Mouse (Mus musculus) testis, adult 2 months (tissue): ENCODE results near the gene Lipc. TPM values are rescaled to one million over a fixed set of nuclear protein-coding genes. Genes with fewer than 3 reads are reported as not detected.

ENCODE experiments used
- H3K27ac ChIP-seq: fragments of 200-500 bp; 2 replicates; pipeline ENCODE4 v1.5.1; 2012; ENCODE audit warnings: low read depth, low read length; ENCODE audit not compliant: control insufficient read depth, insufficient read depth
- H3K27me3 ChIP-seq: fragments of 200-500 bp; 2 replicates; pipeline ENCODE4 v1.6.1; 2012; ENCODE audit warnings: mild to moderate bottlenecking, low read length, moderate library complexity; ENCODE audit not compliant: control insufficient read depth, insufficient read depth
- H3K36me3 ChIP-seq: fragments of 200-500 bp; 2 replicates; pipeline ENCODE4 v1.6.1; 2012; ENCODE audit warnings: mild to moderate bottlenecking, low read length; ENCODE audit not compliant: control insufficient read depth, insufficient read depth
- H3K4me1 ChIP-seq: fragments of 200-500 bp; 2 replicates; pipeline ENCODE4 v1.6.1; 2012; ENCODE audit warnings: low read length; ENCODE audit not compliant: control insufficient read depth, insufficient read depth
- H3K4me3 ChIP-seq: fragments of 200-500 bp; 2 replicates; pipeline ENCODE4 v1.5.1; 2012; ENCODE audit warnings: low read depth, mild to moderate bottlenecking, low read length, moderate library complexity, mixed read lengths; ENCODE audit not compliant: control insufficient read depth
- CTCF ChIP-seq: fragments of 200-500 bp; IDR thresholded peaks from 2 replicates; pipeline ENCODE4 v1.5.1; 2012; ENCODE audit warnings: low read depth, mild to moderate bottlenecking, inconsistent platforms, low read length, moderate library complexity; ENCODE audit not compliant: control insufficient read depth, insufficient read depth, insufficient replicate concordance
- POLR2A ChIP-seq: fragments of 200-500 bp; IDR thresholded peaks from 2 replicates; pipeline ENCODE4 v1.6.1; 2012; ENCODE audit warnings: low read depth, mild to moderate bottlenecking, inconsistent platforms, low read length, moderate library complexity; ENCODE audit not compliant: control insufficient read depth
- polyA plus RNA-seq: library from polyadenylated mRNA; depleted of rRNA; stranded (reverse); fragments of >200 nt; gene quantifications from 2 replicates; pipeline ENCODE4 v1.2.3, GENCODE M21; 2012

Gene Lipc
- polyA plus RNA-seq, 1 experiment, result not detected

DNA sequence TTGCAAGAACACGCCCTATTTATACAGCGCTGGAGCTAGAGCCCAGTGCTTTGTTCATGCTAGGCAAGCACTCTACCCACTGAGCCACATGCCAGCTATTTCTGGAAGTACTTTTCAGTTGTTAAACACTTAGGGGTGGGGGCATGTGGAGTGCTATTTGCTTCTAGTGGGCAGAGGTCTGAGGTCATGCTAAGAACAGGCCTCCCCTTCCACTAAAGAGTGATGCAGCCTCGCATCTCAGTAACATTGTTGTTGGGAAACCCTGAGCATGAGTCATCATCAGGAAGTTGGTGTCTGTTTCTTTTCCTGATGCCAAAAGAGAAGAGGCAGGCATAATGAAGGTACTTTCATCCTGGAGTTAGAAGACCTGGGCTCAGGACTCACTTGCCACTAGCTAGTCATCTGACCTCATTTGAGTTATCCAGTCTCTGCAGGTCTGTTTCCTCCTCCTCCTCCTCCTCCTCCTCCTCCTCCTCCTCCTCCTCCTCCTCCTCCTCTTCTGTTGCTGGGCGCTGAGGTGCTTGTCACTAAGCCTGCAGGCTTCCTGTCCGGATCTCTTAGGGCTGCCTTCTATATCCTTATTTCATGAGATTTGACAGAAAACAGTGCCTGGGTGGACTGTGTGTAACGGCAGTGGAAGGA lies 109.6 kb downstream of the Lipc start:
- H3K27ac ChIP-seq, result no peak overlapping the region
- H3K36me3 ChIP-seq, result no peaks in the 10 kb centered on the region
- H3K4me1 ChIP-seq, result 0 out of 2 replicates have a peak, but pooled peaks cover 2% of the 10 kb centered on the region
- no peaks in the 10 kb centered on the region for H3K27me3 ChIP-seq
- TF ChIP-seq POLR2A (no peak), CTCF (no peak)
- no peak overlapping the region for H3K4me3 ChIP-seq

DNA sequence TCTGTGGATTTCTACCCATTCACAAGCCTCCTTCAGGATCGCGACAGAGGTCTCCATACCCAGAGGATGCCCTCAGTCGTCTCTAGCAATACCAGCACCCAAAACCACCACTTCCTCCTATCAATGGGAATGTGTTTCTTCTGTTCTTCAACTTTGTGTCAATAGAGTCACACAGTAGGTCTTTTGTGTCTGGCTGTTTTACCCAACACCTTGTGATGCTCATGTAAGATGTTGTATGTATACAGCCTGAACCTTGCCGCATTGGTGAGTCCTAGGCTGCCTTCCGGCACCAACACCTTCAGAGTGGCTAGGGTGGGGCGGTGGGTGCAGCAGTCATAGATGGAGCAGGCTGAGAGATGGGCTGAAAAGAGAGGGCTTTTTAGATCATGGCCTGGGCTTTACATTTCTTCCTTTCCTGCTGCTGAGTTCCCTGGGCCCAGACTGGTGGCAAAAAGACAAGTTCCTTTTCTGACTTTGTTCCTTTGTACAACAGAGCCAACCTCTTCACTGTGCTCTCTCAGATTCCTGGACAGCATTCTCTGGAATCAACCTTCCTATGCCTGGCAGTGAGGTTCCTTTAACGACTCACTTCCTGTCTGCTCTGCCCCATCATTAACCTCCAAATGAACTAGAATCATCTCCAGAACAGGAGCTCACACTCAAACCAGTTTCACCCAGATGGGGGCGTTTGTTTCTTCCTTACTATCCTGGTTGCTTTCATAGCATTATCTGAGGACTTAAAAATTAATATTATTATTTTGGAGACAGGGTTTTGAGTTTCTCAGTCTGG lies 110.4 kb downstream of the Lipc start:
- Histone ChIP-seq H3K36me3 (no peaks in the 10 kb centered on the region), H3K4me1 (no peaks in the 10 kb centered on the region), H3K27me3 (no peaks in the 10 kb centered on the region), H3K27ac (no peak overlapping the region), H3K4me3 (no peak overlapping the region)
- no peak for TF ChIP-seq POLR2A
- no peak for TF ChIP-seq CTCF

DNA sequence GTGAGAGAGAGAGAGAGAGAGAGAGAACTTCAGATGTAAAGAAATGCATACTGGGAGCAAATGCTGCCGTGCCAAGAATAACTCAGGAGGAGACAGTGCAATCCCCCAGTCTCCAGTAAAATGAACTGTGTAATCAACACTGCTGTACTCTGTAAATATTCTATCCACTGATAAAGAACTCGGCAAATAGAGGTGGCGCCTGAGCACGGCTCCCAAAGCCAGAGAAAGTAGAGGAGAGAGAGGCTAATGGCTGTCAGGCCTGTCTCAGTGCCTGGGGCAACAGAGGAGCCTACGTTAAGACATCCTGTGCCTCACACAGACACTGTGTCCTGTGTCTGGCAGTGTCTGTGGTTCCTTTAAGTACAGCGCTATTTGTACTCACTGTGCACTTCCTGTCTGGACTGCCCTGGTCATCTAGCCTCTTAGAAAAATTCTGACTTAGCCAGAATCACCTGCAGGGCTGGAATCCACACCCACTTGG lies 111.1 kb downstream of the Lipc start:
- no peaks in the 10 kb centered on the region for H3K36me3 ChIP-seq
- H3K4me1 ChIP-seq, result no peaks in the 10 kb centered on the region
- no peak for TF ChIP-seq CTCF
- H3K27ac ChIP-seq, result no peak overlapping the region
- no peaks in the 10 kb centered on the region for H3K27me3 ChIP-seq
- no peak overlapping the region for H3K4me3 ChIP-seq

DNA sequence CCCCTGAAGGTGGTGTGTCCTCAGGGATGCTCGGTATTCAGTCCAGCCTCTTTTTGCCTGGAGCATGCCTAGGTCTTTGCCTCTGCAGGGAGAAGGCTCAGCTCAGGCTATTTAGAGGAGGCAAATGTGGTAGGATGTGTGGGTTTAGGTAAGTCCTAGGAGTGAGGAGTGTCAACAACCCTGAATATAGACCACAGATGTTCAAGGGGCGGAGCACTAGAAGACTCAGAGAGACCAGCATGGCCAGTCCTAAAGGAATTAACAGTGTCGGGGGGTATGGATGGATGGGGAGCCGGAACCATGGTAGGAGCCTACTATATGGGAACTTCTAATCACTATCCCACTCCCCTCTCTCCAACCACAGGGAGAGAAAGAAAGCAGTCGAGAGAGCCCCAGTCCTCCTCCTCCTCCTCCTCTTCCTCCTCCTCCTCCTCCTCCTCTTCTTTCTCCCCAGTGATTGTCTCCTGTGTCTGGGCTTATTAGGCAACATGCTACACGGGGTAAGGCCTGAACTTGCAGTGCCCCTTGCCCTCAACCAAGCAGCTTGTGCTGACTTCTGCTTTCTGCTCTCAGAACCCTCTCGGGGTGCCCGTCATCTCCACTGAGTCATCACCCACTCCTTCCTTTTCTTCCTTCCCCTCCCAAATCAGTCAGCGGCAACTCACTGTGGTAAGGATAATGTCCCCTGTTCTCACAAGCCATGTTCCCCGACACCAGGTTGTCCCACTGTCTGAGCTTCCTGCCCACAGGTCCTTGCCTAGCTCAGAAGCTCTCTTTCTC lies 113.7 kb downstream of the Lipc start:
- TF ChIP-seq CTCF (no peak), POLR2A (no peak)
- no peaks in the 10 kb centered on the region; the same call in 1 of the 2 replicates for H3K4me1 ChIP-seq
- H3K27me3 ChIP-seq, result no peaks in the 10 kb centered on the region
- no peak overlapping the region for H3K27ac ChIP-seq
- H3K36me3 ChIP-seq, result no peaks in the 10 kb centered on the region
- no peak overlapping the region for H3K4me3 ChIP-seq

DNA sequence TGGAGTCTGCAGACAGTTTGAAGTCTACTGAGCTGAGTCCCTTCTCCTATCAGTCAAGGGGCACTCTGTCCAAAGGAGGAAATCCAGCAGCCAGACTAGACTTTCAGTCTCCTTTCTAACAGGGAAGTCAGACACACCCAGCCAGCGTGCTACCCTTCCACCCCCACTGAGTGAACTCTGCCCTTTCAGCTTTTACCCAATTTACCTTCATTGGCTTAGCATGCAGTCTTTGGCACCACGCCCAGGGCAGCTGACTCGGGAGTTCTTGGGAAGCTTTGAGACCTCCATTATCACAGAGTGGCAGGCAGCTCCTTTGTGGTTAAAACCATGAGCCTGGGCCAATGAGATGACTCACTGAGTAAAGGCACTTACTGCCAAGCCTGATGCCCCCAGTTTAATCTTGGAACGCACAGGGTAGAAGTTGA lies 117.3 kb downstream of the Lipc start:
- H3K27ac ChIP-seq, result no peak overlapping the region; the same call in 1 of the 2 replicates
- TF ChIP-seq POLR2A (no peak), CTCF (no peak)

DNA sequence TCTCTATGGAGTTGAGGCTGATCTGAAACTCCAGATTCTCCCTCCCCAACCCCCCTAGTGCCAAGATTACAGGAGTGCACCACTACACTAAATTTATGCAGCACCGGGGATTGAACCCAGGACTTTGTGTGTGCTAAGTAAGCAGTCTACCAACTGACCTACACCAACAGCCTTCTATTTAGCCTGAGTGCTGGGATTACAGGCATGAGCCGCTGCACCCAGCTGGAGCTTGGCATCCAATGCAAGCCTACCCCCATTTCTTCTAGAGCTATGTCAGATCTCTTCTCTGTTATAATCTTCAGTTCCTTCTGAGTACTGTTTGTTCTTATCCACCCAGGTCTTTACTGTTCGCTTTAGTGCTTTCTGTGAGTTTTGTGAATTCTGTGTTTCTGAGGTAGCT lies 117.8 kb downstream of the Lipc start:
- Histone ChIP-seq H3K4me3 (no peak overlapping the region), H3K4me1 (no peaks in the 10 kb centered on the region; the same call in 1 of the 2 replicates), H3K27me3 (no peaks in the 10 kb centered on the region), H3K27ac (no peak overlapping the region), H3K36me3 (no peaks in the 10 kb centered on the region)
- TF ChIP-seq POLR2A (no peak), CTCF (no peak)

More for the DNA sequence above, 117.3 kb downstream of the Lipc start:
- Histone ChIP-seq H3K36me3 (no peaks in the 10 kb centered on the region), H3K4me3 (no peak overlapping the region), H3K4me1 (no peaks in the 10 kb centered on the region; the same call in 1 of the 2 replicates), H3K27me3 (no peaks in the 10 kb centered on the region)
